Mouse (Mus musculus) ES-CJ7 (cell line): ENCODE results near the gene Arhgef10l.
A peak's percentile ranks its signal among the peaks of the same experiment; 100 is the strongest.

Source experiments
- DNase-seq: peaks from one replicate; pipeline ENCODE4 v3.0.0; 2011; ENCODE audit warnings: low read depth, low spot score

The Arhgef10l gene

GRCm38 (mm10) chr4:140529735-140530134, 136.1 kb downstream of the Arhgef10l start:
- DNase-seq: no peak

- no peak for DNase-seq
Measured at GRCm38 (mm10) chr4:140528443-140528842, 137.4 kb downstream of the Arhgef10l start.

- no peak for DNase-seq
Measured at GRCm38 (mm10) chr4:140525674-140526177, 140.1 kb downstream of the Arhgef10l start.

- DNase-seq: no peak
Measured at GRCm38 (mm10) chr4:140524927-140525326, 140.9 kb downstream of the Arhgef10l start.

- no peak for DNase-seq
Measured at GRCm38 (mm10) chr4:140522873-140523272, 142.9 kb downstream of the Arhgef10l start.

- DNase-seq: no peak
Measured at GRCm38 (mm10) chr4:140520719-140521118, 145.1 kb downstream of the Arhgef10l start.

- no peak for DNase-seq
Measured at GRCm38 (mm10) chr4:140513797-140514196, 152.0 kb downstream of the Arhgef10l start.

- DNase-seq: no peak
Measured at GRCm38 (mm10) chr4:140509856-140510255, 156.0 kb downstream of the Arhgef10l start.

- DNase-seq: peak; percentile 80
Measured at GRCm38 (mm10) chr4:140507172-140507714, 158.6 kb downstream of the Arhgef10l start.

GRCm38 (mm10) chr4:140505608-140506002, 160.2 kb downstream of the Arhgef10l start:
- no peak for DNase-seq

GRCm38 (mm10) chr4:140504921-140505607, 160.7 kb downstream of the Arhgef10l start:
- DNase-seq: no peak

GRCm38 (mm10) chr4:140504067-140504913, 161.5 kb downstream of the Arhgef10l start:
- DNase-seq: no peak

GRCm38 (mm10) chr4:140500766-140501165, 165.0 kb downstream of the Arhgef10l start:
- no peak for DNase-seq

GRCm38 (mm10) chr4:140499571-140499970, 166.2 kb downstream of the Arhgef10l start:
- peak; percentile 52 for DNase-seq

GRCm38 (mm10) chr4:140497169-140497568, 168.6 kb downstream of the Arhgef10l start:
- DNase-seq: no peak

- DNase-seq: peak; percentile 47
Measured at GRCm38 (mm10) chr4:140491555-140491954, 174.3 kb downstream of the Arhgef10l start.

- no peak for DNase-seq
Measured at GRCm38 (mm10) chr4:140485442-140485841, 180.4 kb downstream of the Arhgef10l start.

GRCm38 (mm10) chr4:140483134-140483533, 182.7 kb downstream of the Arhgef10l start:
- DNase-seq: no peak

- no peak for DNase-seq
Measured at GRCm38 (mm10) chr4:140480369-140481067, 185.3 kb downstream of the Arhgef10l start.

- no peak for DNase-seq
Measured at GRCm38 (mm10) chr4:140475194-140475593, 190.6 kb downstream of the Arhgef10l start.

- DNase-seq: peak; percentile 39
Measured at GRCm38 (mm10) chr4:140469760-140470452, 195.9 kb downstream of the Arhgef10l start.
